Mouse (Mus musculus) limb, embryonic 14.5 days (tissue): ENCODE results near the gene Rnf167. TPM values are rescaled to one million over a fixed set of nuclear protein-coding genes. Genes with fewer than 3 reads are reported as not detected.

Experiments used
- ATAC-seq: fragments of 200-750 bp; cut with Nextera tagmentation; 2 replicates; pipeline ENCODE4 v1.8.0; 2017; ENCODE audit warnings: low read depth, moderate number of reproducible peaks, moderate TSS enrichment; ENCODE audit not compliant: low FRiP score
- DNase-seq: peaks from one replicate; pipeline ENCODE4 v3.0.0-alpha.2; 2015; ENCODE audit warnings: low spot score
- H3K27ac ChIP-seq: fragments of 300-500 bp; sonication (generic); replicated peaks from 2 replicates; pipeline ENCODE4 v1.5.1; 2014; ENCODE audit warnings: low read depth, mild to moderate bottlenecking, low read length, moderate library complexity, mixed read lengths
- H3K27me3 ChIP-seq: fragments of 300-500 bp; sonication (generic); 2 replicates; pipeline ENCODE4 v1.6.1; 2014; ENCODE audit warnings: low read length, mixed read lengths; ENCODE audit not compliant: control insufficient read depth, insufficient read depth
- H3K36me3 ChIP-seq: fragments of 300-500 bp; sonication (generic); 2 replicates; pipeline ENCODE4 v1.6.1; 2014; ENCODE audit warnings: mild to moderate bottlenecking, low read length, moderate library complexity, mixed read lengths; ENCODE audit not compliant: control insufficient read depth, insufficient read depth
- H3K4me1 ChIP-seq: fragments of 300-500 bp; sonication (generic); 2 replicates; pipeline ENCODE4 v1.6.1; 2014; ENCODE audit warnings: antibody characterized with exemption, low read length, mixed read lengths; ENCODE audit not compliant: control insufficient read depth, insufficient read depth
- H3K4me2 ChIP-seq: fragments of 300-500 bp; sonication (generic); replicated peaks from 2 replicates; pipeline ENCODE4 v1.6.1; 2014; ENCODE audit warnings: low read depth, mild to moderate bottlenecking, low read length, moderate library complexity; ENCODE audit not compliant: severe bottlenecking
- H3K4me3 ChIP-seq: fragments of 300-500 bp; sonication (generic); replicated peaks from 2 replicates; pipeline ENCODE4 v1.5.1; 2014; ENCODE audit warnings: low read length
- H3K9ac ChIP-seq: fragments of 300-500 bp; sonication (generic); 2 replicates; pipeline ENCODE4 v1.6.1; 2014; ENCODE audit warnings: mild to moderate bottlenecking, low read depth, low read length, moderate library complexity; ENCODE audit not compliant: severe bottlenecking
- H3K9me3 ChIP-seq: fragments of 300-500 bp; sonication (generic); 2 replicates; pipeline ENCODE4 v1.6.1; 2016; ENCODE audit warnings: low read length; ENCODE audit not compliant: control insufficient read depth
- POLR2A ChIP-seq: fragments of 200-500 bp; IDR thresholded peaks from 2 replicates; pipeline ENCODE4 v1.8.0; 2012; ENCODE audit warnings: inconsistent platforms, mild to moderate bottlenecking, moderate library complexity, borderline replicate concordance; ENCODE audit not compliant: insufficient read depth, insufficient read length; ENCODE audit errors: extremely low read depth
- WGBS: fragments of 180-500 bp; shearing (Covaris S2); extraction: QIAGEN DNeasy Blood & Tissue Kit; methylation state at CpG from one replicate; pipeline ENCODE4 v1.1.7; 2014; 5-methylcytosine and 5-hydroxymethylcytosine counted together
- polyA plus RNA-seq, 2 experiments: library from polyadenylated mRNA; depleted of rRNA in 1 of 2; stranded (reverse) in 1 of 2; unstranded in 1 of 2; fragments of >200 nt; fragmentation: Nextera tagmentation in 1 of 2; extraction: Ambion mirVana in 1 of 2; gene quantifications; 2 replicates each; pipeline versions ENCODE4 v1.2.1 to v1.2.3; 2012 to 2014

The Rnf167 gene
- polyA plus RNA-seq, 2 experiments, result 96.3 to 109 TPM

DNA sequence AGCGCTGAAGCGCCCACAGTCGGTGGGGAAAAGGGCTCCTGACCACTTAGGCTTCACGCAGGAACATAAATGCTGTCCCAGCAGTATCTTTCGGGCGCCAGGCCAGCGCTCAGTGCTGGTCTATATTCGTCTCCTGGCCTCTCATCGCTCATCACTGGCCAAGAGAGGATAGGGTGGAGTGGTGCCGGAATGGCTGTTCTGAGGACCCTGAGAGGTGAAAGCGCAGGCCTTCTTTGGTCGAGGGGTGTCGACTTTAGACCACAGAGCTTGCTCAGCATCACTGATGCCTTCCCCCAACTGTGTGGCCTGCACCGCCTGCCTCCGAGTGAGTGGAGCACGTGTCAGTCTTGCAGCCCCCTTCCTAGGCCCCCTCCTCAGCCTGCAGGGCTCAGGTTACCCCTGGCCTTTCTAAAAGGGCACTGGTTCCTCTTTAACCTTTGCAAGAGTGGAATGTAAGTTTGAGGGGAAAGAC, 9.5 kb downstream of the Rnf167 start:
- no peaks in the 10 kb centered on the region for H3K27me3 ChIP-seq
- H3K27ac ChIP-seq, result peak overlapping the region; percentile 97
- peak overlapping the region; percentile 97 for H3K4me2 ChIP-seq
- H3K4me1 ChIP-seq, result peaks cover 23% of the 10 kb centered on the region
- DNase-seq (peak; percentile 49), ATAC-seq (peak; percentile 31; the same call in 1 of the 2 replicates)
- H3K4me3 ChIP-seq, result peak overlapping the region; percentile 100
- 11% methylated on average over 16 of the region's 16 CpGs for WGBS
- peaks cover 23% of the 10 kb centered on the region for H3K36me3 ChIP-seq
- H3K9ac ChIP-seq, result peak overlapping the region; percentile 96
- TF ChIP-seq POLR2A, result no peak
- H3K9me3 ChIP-seq, result no peaks in the 10 kb centered on the region

DNA sequence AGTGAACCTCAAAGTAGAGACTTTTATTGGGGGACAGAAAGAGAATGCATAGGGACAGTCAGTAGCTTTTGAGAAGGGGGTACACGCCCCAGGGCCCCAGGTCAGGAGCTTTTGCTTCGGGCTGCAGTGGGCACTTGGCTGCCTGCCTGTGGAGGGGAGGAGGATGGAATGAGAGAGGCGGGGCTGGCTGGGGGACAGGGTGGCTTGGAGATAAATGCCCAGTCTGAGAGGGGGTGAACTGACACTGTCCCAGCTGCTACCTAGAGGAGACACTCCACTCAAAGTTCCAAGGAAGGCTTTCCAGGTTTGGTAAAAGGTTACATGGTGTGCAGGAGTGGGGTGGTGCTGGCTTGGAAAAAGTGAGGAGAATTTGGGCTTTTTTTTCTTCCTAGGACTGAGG, 9.9 kb downstream of the Rnf167 start, which contains the start of gene Eno3:
Gene Eno3, plus strand, starts transcription at position 239 of the 400 bp plus-strand sequence.
- Histone ChIP-seq H3K4me1 (peaks cover 23% of the 10 kb centered on the region), H3K27ac (peak within 1 kb of the TSS; percentile 97), H3K4me3 (peak within 1 kb of the TSS; percentile 100), H3K9ac (peak within 1 kb of the TSS; percentile 96), H3K4me2 (peak within 1 kb of the TSS; percentile 97), H3K36me3 (peaks cover 20% of the 10 kb centered on the region), H3K9me3 (no peaks in the 10 kb centered on the region), H3K27me3 (no peaks in the 10 kb centered on the region)
- 14% methylated on average over 3 of the region's 3 CpGs for WGBS
- peak; percentile 20 for DNase-seq
- TF ChIP-seq POLR2A, result no peak
- ATAC-seq, result no peak

DNA sequence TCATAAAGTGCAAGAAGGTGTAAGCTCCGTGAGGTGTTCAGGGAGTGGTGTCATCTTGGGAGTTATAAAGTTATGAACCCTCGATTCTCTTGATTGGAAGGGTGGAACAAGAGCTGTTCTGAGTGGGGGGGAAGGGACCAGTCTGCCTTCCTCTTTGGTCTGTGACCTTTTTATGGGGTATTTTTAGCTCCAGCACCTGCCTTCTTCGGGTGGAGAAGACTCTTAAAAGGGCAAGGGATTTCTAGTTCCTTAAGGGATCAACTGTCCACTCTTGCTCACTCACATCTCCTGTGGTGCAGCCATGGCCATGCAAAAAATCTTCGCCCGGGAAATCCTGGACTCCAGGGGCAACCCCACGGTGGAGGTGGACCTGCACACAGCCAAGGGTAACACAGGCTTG, 10.5 kb downstream of the Rnf167 start:
- DNase-seq (no peak), ATAC-seq (no peak)
- 0 out of 2 replicates have a peak overlapping the region, but pooled peaks have one; percentile 5 for H3K9ac ChIP-seq
- peaks cover 22% of the 10 kb centered on the region for H3K4me1 ChIP-seq
- peak overlapping the region; percentile 97; the same call in 1 of the 2 replicates for H3K4me2 ChIP-seq
- no peak for TF ChIP-seq POLR2A
- peak overlapping the region; percentile 97; the same call in 1 of the 2 replicates for H3K27ac ChIP-seq
- no peak overlapping the region for H3K4me3 ChIP-seq
- H3K27me3 ChIP-seq, result no peaks in the 10 kb centered on the region
- H3K36me3 ChIP-seq, result peaks cover 20% of the 10 kb centered on the region
- 45% methylated on average over 6 of the region's 6 CpGs for WGBS
- H3K9me3 ChIP-seq, result no peaks in the 10 kb centered on the region

DNA sequence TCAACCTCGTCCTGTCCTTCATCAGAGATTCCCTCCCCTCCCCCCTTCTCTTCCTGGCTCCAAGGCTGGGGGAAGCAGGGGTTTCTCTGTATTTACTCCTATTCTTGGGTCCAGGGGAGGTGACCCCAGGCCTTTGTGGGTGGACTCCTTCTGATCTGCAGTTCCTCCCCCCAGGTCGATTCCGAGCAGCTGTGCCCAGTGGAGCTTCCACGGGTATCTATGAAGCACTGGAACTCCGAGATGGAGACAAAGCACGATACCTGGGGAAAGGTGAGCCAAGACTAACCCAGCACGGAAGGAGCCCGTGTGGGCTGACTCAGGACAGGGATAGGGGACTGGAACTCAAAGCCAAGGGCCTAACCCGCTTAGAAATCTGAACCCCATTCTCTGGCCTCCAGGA, 11.0 kb downstream of the Rnf167 start:
- peaks cover 20% of the 10 kb centered on the region for H3K36me3 ChIP-seq
- no peak overlapping the region for H3K27ac ChIP-seq
- H3K4me3 ChIP-seq, result no peak overlapping the region
- H3K4me1 ChIP-seq, result peaks cover 19% of the 10 kb centered on the region
- H3K9ac ChIP-seq, result 0 out of 2 replicates have a peak overlapping the region, but pooled peaks have one; percentile 5
- DNase-seq (no peak), ATAC-seq (no peak)
- 59% methylated on average over 9 of the region's 9 CpGs for WGBS
- 0 out of 2 replicates have a peak overlapping the region, but pooled peaks have one; percentile 97 for H3K4me2 ChIP-seq
- no peak for TF ChIP-seq POLR2A
- H3K27me3 ChIP-seq, result no peaks in the 10 kb centered on the region
- no peaks in the 10 kb centered on the region for H3K9me3 ChIP-seq

DNA sequence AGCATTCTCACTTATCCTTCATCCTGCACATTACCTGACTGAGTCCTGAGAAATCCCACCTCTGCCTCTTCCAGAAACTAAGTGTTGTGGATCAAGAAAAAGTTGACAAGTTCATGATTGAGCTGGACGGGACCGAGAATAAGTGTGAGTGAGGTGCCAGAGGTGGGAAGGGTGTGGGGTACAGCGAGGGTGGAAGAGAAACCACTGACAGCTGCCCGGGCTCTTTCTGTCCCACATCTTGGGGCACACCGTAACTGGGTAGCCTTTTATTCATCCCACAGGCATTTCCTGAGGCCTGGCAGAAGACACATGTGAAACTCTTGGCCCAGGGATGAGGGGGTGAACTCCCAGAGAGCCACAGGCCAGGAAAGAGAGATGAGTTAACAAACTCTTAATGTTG, 11.5 kb downstream of the Rnf167 start:
- Histone ChIP-seq H3K9me3 (no peaks in the 10 kb centered on the region), H3K9ac (no peak overlapping the region), H3K27me3 (no peaks in the 10 kb centered on the region), H3K4me1 (peaks cover 19% of the 10 kb centered on the region), H3K27ac (no peak overlapping the region), H3K36me3 (peaks cover 24% of the 10 kb centered on the region), H3K4me3 (no peak overlapping the region), H3K4me2 (no peak overlapping the region)
- WGBS, result 72% methylated on average over 5 of the region's 5 CpGs
- no peak for TF ChIP-seq POLR2A
- DNase-seq (no peak), ATAC-seq (no peak)

DNA sequence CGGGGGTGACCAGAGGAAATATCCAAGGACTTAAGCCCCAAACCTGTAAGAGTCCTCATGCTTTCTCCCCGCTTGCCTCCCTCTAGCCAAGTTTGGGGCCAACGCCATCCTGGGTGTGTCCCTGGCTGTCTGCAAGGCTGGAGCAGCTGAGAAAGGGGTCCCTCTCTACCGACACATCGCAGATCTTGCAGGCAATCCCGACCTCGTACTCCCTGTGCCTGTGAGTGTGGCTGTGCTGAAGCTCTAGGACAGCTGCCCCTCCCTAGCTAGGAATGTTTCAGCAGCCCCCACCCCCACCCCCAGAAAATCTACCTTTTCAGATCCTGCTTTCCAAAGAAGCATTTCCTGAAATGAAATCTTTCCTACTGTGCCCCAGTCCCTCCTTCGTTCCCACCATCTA, 11.9 kb downstream of the Rnf167 start:
- no peak for TF ChIP-seq POLR2A
- H3K4me1 ChIP-seq, result peaks cover 19% of the 10 kb centered on the region

More for the DNA sequence above, 11.9 kb downstream of the Rnf167 start:
- Histone ChIP-seq H3K4me2 (no peak overlapping the region), H3K9me3 (no peaks in the 10 kb centered on the region), H3K4me3 (no peak overlapping the region), H3K36me3 (peaks cover 28% of the 10 kb centered on the region), H3K9ac (no peak overlapping the region), H3K27me3 (no peaks in the 10 kb centered on the region), H3K27ac (no peak overlapping the region)
- no peak for ATAC-seq
- WGBS, result 71% methylated on average over 8 of the region's 8 CpGs
- DNase-seq, result no peak
